Mouse (Mus musculus): ENCODE data around the gene Nln. TPM values are rescaled to one million over a fixed set of nuclear protein-coding genes. Genes with fewer than 3 reads are reported as not detected.

The Nln gene
- total RNA-seq, 2 experiments from 2014 or later = 9.5 to 10.7 TPM

Other genes starting within 250 kb of the Nln start
- 10 to 100 TPM; 60.3 to 61.9 TPM for gene Erbin, start 189.1 kb downstream of the Nln start, total RNA-seq (2021)
- 1 to 10 TPM; 1.2 to 1.6 TPM for gene Sgtb, start 127 bp upstream of the Nln start, total RNA-seq (2021)
- 10 to 100 TPM; 30.6 to 33.6 TPM for gene Trappc13, start 68.9 kb upstream of the Nln start, total RNA-seq (2021)
- 10 to 100 TPM; 17.6 to 19.0 TPM for gene Trim23, start 69.2 kb upstream of the Nln start, total RNA-seq (2021)
- gene Cenpk, start 119.0 kb upstream of the Nln start, total RNA-seq (2021) = 1 to 10 TPM; 2.6 to 3.1 TPM
- gene Ppwd1, start 119.2 kb upstream of the Nln start, total RNA-seq (2021) = 1 to 10 TPM; 6.3 to 9.6 TPM
- 1 to 10 TPM; 1.1 to 1.9 TPM for gene Adamts6, start 178.2 kb upstream of the Nln start, total RNA-seq (2021)

Measured in gastrocnemius, postnatal 10 days (tissue).